Mouse (Mus musculus) embryo, embryonic 11 days (tissue): Measurements from ENCODE around the gene Rgs9.
"Not testable (repeated sequence)": the region's sequence is repeated elsewhere in the genome, so short reads cannot be mapped to it uniquely, and the experiment has no call there.

ENCODE experiments used
- DNase-seq: peaks from one replicate; pipeline ENCODE4 v3.0.0-alpha.2; 2015

The Rgs9 gene

GRCm38 (mm10) chr11:109297710-109298375 lies at the start of gene Rgs9:
TSS of gene Rgs9 (minus strand) at chr11:109298129.
- peak; percentile 96 for DNase-seq

DNA sequence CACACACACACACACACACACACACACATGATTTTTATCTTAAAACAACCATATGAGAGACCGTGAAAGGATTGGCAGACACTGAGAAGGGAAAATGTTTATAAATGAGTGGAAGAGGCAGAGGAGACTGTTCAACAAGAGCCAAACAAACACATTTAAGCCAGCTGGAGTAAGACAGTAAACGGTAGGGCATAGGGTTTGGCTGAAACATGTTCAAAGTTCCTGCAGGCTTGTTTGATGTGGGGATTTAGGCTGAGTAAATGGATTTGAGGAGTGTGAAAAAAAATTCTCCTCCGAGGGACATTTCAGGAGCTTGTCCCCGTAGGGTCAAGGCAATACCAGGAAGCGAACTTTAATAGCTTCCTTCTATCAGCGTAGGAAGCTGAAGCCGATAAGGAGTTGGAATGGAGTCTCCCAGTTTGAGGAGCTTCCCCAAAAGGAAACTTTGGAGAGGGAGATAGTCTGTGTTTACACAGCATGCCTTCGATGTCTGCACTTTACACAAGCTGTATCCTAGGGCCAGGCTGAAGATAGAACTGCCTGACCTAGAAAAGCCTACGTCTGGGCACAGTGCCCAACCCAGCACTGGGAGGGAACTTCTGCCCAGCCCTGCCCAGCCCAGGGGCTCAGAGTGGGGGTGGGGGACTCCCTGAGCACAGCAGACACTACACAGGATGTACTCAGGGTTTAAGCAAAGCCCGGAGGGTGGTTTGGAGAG lies 49.5 kb upstream of the Rgs9 start:
- DNase-seq = no peak

- no peak for DNase-seq
Measured at GRCm38 (mm10) chr11:109343991-109344599, 46.2 kb upstream of the Rgs9 start.

DNA sequence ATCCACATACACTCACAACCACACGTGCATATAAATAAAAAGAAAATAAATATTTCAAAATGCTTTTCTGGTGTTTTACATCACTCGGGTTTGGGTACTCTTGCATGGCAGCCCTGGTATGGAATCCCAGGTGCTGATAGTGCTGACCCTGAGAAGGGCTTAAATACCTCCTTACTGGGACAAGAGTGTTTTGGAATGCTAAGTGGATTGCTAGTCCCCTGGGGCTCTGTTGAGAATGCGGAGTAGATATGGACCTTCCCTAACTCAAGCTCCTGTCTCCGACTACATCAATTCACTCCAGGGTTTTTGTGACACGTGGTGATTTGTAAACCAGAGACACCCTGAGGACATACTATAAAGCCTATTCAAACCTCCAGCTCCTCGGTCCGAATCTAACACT lies 45.6 kb upstream of the Rgs9 start:
- DNase-seq = no peak

DNA sequence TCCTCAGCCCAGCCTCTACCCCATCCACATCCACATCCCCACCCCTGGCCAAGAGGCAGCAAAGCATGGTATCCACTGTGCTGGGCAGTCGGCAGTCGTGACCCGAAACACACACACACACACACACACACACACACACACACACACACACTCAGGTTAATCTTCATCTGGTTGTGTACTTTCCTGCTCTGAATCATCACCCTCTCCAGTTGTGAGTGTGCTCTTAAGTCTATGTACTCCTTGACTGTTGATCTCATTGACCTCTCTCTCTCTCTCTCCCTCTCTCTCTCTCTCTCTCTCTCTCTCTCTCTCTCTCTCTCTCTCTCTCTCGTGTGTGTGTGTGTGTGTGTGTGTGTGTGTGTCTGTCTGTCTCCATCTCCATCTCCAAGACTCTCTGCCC lies 44.7 kb upstream of the Rgs9 start:
- DNase-seq = not testable (repeated sequence)

GRCm38 (mm10) chr11:109340541-109340940 lies 42.6 kb upstream of the Rgs9 start:
- DNase-seq = no peak

DNA sequence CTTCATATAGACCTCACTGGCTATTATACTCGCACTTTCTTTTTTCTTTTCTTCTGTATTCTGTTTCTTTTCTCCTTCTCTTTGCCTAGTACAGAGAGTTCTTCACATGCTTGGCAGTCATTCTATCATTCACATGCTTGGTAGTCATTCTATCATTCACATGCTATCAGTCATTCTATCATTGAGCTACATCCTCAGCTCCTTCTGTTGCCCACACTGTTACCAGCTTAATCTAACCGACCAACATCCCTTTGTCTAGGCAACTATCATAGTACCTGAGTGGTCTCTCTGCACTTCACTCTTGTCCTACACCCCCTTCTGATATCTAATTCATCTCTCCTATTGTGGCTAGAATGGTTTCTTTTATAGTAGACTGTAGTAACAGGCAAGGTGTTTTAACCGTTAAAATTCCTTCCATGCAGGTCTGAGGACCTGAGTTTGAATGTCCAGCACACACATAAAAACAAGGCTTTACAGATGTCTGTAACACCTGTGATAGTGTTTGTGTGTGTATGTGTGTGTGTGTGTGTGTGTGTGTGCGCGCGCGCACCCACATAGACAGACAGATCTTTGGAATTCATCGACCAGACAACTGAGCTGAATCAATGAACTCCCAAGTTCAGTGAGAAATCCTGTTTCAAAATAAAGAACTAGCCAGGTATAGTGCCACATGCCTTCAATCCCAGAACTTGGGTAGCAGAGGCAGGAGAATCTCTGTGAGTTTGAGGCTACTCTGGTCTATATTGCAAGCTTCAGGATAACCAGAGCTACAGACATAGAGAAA lies 41.4 kb upstream of the Rgs9 start:
- no peak for DNase-seq

- no peak for DNase-seq
Measured at GRCm38 (mm10) chr11:109335890-109336289, 38.0 kb upstream of the Rgs9 start.

GRCm38 (mm10) chr11:109334773-109335172 lies 36.8 kb upstream of the Rgs9 start:
- no peak for DNase-seq

DNA sequence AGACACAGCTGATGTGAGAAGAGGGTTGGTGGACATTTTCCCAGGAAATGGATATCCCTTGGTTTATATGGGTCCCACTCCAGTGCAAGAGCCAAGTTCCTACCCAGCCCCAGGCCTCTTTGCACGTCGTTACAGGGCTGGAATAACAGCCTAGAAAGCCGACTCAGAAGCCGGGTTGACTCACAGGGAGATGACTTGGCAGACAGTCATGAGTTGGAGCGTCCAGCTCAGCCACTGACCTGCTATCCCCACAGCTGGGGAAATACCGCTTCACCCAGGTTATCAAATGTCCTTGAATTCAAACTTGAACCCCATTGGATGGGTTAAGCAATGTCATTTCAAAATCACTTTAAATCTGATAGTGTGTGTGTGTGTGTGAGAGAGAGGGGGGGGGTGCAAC lies 34.8 kb upstream of the Rgs9 start:
- no peak for DNase-seq

- DNase-seq = peak; percentile 95
Measured at GRCm38 (mm10) chr11:109331424-109331824, 33.5 kb upstream of the Rgs9 start.

DNA sequence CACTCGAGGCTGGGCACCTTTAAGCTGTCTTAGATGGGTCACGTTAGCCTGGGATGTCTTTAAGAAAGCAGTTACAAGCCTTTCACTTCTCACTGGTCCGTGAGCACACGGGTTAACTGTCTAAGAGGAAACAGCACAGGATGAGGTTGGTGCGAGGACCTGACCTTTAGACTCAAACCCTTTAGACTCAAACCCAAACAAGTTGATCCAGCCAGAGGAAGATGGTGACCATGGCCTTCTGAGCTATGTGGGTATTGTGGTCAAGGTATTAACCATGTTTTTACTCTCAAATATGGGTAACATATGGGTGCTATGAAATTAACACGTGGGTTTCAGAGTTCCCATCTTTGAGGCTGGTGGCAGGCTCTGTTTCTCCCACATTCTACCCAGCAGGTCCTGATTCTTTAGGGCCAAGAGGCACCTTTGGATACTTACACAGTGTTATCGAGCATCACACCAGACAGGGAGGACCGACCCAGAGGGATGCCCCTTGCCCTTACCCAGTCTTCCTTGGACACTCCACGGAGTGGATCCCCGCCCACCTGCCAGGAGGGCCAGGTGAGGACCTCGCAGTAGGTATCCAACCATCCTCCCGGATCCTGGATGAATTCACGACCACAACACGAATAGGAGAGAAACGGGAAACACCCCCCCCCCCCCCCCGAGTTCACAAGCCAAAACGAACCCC lies 32.9 kb upstream of the Rgs9 start:
- no peak for DNase-seq

- DNase-seq = no peak
Measured at GRCm38 (mm10) chr11:109329331-109329730, 31.4 kb upstream of the Rgs9 start.

GRCm38 (mm10) chr11:109327952-109328351 lies 30.0 kb upstream of the Rgs9 start:
- DNase-seq = no peak

GRCm38 (mm10) chr11:109327381-109327780 lies 29.5 kb upstream of the Rgs9 start:
- DNase-seq = no peak

GRCm38 (mm10) chr11:109326270-109326669 lies 28.3 kb upstream of the Rgs9 start:
- no peak for DNase-seq

DNA sequence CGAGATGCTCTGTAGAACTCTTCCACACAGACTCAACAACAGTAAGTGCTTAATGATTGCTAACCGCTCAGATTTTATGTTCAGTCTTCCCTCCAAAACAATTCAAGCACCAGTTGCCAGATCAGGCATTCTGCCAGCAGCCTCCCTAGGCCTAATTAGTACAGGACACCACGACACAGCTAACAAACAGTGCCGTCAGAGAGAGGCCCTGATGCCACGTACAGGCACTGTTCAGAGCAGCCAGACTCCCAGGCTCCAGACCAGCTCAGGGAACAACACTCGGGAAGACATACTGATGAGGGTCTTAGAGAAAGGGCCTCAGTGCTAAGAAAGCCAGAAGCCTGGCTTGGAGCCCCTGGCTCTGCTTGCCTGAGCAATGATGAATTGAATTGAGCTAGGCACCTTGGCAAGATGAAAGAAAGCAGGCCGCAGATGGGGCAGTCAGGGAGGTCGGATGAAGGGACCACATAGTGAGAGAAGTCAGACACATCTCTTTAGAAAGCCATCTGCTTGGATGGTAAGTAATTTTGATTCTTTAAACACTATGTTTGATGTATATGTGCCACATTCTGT lies 22.5 kb upstream of the Rgs9 start:
- peak; percentile 14 for DNase-seq

GRCm38 (mm10) chr11:109319946-109320345 lies 22.0 kb upstream of the Rgs9 start:
- DNase-seq = no peak

DNA sequence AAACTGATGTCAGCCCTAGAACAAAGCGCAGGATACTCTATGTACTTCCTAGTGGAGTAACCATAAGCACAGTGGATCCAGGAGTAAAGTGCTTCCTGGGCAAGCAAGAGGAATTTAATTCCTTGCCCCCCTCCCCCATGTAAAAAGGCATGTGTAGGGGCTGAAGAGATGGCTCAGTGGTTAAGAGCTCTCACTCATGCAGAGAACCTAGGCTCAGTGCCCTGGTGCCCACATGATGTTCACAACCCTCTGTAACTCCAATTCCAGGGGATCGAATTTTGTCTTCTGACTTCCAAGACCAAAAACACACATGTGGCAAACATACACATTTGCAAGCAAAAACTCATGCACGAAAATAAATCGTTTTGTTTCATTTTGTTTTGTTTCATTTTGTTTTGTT lies 21.5 kb upstream of the Rgs9 start:
- no peak for DNase-seq

DNA sequence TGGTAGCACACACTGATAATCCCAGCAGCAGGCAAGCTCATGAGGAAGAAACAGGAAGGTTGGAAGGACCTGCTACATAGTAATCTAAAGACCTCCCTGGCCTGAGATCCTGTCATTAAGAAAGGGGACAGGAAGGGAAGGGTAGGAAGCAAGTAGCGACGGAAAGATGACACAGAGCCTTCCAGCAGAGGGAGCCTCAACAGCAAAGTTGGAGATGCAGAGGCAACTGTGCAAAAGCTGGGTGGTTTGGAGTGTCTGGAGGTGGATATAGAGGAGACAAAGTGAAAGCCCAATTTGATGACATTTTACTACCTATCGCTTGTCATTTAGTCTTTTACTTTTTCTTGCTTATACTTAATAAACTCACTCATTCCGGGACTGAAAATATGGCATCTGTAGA lies 19.0 kb upstream of the Rgs9 start:
- DNase-seq = peak; percentile 28

GRCm38 (mm10) chr11:109311885-109312605 lies 14.1 kb upstream of the Rgs9 start:
- peak; percentile 89 for DNase-seq

DNA sequence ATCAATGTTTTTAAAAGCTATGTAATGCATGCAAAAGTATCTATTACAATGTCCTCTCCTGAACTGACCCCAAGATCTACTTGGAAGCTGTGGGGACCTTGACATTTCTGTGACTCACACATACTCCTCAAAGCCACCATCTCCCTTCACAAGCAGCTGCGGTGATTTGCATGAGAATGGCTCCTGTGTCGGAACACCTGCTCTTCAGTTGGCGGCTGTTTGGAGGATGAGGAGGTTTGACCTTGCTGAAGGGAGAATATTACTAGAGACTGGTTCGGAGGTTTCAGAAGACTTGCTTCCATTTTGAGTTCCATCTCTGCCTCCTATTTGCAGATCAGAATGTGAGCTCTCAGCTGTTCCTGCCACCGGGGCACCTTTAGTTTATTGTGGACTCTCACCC lies 7.8 kb upstream of the Rgs9 start:
- DNase-seq = no peak
